Mouse (Mus musculus) cerebellum, adult 11 months (tissue): ENCODE measurements around the gene Specc1l.

Experiments used
- DNase-seq: peaks from one replicate; pipeline ENCODE4 v3.0.0; 2022

Specc1l gene

DNA sequence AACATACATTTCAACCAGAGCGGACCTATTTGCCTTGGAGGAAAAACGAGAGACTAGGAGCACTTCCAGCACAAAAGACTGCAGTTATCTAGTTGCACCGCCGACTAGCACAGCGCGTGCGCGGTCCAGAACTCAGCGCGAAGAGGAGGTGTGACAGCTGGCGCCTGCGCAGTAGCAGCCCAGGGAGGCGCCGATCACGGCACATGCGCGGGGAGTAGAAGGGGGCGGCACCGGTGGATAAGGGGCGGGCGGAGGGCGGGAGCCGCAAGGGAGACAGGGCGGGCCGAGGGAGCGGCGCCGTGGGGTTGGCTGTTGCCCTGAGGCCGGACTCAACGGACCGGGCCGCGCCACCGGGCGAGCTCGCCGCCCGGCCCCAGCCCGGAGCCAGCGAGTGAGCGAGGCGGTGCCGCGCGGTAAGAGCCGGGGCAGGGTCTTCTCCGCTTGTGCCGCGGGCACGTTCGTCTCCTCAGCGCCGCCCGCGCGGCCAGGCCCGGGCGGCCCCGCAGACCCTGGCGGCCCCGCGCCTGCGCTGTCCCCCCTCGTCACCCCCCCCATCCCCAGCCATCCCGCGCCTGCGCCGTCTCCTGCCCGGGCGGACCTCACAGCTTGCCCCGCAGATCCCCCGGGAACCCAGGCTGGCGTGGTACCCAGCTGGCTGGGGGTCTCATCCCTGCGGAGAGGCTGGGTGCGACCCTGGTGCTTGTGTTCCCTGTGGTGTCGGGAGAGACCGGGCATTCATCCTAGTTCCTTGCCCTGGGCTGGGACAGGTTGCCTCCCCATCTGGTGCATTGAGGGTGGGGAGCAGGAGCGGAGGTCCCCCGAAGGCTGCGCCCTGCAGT, at the start of gene Specc1l:
Gene Specc1l (plus strand): TSS at position 267 of the 839 bp plus-strand sequence.
- DNase-seq, result peak; percentile 97

GRCm38 (mm10) chr10:75165825-75166481, 45.9 kb upstream of the Specc1l start:
- no peak for DNase-seq

DNA sequence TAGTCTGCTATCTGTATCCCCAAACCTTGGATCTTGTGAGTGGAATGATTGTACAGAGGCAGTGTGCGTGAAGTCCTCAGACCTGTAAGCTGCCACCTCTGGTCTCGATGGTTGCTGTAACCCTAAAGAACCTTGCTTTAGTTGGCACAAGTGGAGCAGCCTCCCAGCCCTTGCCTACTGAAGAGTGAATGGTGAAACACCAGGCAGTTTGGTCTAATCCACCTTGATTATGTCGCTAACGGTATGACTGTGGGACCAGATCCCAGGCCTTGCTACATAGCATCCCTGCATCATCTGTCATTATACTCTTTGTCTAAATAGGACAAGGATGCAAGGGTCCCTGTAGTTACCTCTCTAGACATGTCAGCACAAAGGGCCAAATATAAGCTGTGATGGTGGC, 45.3 kb upstream of the Specc1l start:
- no peak for DNase-seq

DNA sequence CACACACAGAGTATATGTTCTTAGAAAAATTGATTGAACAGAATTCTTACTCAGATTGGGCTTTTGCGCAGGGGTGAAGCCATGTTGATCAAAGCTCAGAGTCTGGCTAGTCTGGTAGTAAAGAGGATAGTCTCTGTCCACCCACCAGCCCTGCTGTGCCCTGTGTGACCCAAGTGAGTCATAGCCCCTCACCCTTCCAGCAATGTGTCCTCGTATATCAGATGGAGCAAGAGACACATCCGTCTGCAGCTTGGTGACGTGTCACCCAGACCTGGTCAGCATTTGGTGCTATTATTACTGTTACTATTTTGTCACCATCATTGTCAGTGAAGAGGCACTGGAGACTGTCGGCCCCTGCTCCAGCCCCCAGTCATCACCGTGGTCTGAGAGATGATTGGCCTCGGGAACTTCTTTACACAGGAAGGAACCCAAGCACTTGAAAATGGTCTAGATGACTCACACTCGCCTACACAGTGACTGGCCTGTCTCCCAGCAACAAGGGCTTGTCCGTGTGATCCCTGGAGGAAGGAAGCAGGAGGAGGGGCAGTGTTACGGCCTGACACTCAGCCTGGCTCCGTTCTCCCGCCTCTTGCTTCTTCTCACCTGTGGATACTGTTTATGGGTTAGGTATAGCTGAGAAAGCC, 41.5 kb upstream of the Specc1l start:
- no peak for DNase-seq

DNA sequence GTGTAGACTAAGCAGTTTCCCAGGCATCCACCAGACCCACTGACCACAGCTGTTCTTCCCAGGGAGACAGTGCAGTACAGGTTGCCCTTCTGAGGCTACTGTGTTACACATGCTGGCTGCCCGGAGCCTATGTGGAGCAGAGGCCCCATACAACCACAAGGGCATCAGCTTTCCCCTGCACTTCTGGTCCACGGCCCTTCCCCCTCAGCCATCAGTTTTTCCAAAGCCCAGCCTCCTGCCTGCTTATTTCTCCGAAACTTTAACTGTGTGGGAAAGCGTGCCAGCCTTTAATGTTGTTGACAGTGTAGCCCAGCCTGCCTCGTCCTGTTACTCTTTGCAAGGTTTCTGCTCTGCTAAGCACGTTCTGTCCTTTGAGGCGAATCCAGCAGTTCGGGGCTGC, 38.8 kb upstream of the Specc1l start:
- no peak for DNase-seq

DNA sequence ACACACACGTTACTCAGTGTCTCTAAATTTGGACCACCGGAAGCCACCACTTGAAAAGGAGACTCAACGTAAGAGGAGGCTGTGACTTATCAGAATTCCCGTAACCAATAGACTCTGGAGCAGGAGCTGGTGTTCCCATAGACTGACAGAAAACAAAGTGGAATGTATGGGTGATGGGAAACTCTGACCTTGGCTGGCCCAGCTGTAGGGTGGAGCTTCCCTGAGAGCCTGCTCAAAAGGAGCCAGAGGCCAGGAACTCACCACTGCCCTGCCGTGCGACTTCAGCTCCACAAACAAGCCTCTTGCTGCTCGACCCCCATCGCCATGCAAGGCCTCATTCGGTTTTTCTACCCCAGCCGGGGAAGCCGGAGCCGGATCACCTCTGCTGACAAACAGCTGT, 38.2 kb upstream of the Specc1l start:
- no peak for DNase-seq

DNA sequence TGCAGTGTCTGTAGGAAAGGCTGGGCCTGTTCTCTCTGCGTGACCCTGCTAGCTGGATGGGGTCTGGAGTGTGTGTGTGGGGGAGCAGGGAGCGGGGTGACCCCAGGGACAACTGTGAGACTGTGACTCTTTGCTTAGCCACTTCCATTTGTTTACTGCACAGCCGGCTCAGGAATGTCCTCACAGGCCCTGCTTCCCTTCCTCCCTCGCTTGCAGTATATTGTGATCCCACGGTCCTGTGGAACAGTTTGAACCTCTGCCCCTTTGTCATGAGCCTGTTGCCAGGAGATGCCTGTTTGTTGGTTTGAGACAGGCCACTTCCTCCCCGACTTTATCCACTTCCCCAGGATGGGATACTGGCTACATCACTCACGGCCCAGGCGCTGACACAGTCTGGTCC, 35.4 kb upstream of the Specc1l start:
- no peak for DNase-seq

DNA sequence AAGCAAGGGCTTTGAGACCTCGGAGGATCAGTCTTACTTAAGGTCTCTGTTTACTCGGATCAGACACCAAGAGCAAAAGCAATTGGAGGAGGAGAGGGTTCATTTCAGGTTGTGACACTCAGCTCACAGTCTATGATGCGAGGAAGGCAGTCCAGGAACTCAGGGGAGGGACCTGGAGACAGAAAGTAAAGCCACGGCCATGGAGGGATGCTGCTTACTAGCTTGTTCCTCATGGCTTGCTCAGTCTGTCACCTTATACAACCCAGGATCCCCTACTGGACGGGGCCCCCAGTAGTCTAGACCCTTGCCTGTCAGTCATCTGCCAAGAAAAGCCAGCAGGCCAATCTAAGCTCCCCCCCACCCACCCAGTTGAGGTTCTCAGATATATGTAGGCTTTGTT, 33.0 kb upstream of the Specc1l start:
- DNase-seq, result no peak

DNA sequence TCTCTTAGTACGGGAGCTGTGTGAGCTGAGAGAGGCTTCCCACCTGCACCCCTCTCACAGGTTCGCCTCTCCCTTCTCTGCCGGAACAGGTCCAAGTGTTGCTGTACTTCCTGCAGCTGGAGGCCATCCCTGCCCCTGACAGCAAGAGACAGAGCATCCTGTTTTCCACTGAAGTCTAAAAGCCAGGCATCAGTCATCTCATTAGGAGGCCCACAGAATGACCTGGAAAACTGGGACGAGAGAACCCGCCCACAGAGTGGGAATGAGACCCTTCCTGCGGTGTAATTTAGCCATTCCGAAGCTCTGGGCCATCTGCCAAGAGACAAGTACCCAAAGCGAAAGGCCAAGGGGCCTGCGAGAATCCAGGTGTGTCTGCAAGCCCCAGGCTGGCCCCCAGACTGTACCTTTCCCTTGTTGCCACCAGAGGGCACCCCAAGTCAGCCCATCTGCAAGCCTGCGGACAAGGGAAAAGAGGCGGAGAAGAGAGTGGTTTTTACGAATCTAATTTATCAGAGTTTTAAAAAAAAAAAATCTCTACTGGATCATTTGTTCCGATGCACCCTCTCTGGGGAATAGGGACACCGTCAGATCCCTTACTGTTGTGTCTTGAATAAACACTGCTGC, 29.6 kb upstream of the Specc1l start:
- peak; percentile 72 for DNase-seq

DNA sequence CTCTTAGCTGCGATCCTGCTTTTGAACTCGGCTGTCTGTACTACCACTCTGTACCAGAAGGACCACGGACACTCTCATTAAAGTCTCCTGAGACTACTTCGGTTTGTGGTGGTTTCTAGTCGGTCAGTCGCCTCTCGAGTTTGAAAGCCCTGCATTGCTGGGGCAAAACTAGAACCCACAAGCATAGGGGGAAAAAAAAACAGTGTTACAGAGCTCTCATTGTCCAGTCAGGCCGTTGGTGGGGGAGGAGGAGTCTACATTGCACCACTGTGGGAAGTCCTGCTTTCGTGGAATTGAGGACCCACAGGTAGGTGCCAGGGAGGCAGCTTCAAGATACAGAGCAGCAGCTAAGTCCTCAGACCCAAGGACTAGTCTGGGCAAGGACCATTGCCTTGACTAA, 27.0 kb upstream of the Specc1l start:
- DNase-seq, result no peak

- no peak for DNase-seq
Measured at GRCm38 (mm10) chr10:75186551-75186950, 25.3 kb upstream of the Specc1l start.

DNA sequence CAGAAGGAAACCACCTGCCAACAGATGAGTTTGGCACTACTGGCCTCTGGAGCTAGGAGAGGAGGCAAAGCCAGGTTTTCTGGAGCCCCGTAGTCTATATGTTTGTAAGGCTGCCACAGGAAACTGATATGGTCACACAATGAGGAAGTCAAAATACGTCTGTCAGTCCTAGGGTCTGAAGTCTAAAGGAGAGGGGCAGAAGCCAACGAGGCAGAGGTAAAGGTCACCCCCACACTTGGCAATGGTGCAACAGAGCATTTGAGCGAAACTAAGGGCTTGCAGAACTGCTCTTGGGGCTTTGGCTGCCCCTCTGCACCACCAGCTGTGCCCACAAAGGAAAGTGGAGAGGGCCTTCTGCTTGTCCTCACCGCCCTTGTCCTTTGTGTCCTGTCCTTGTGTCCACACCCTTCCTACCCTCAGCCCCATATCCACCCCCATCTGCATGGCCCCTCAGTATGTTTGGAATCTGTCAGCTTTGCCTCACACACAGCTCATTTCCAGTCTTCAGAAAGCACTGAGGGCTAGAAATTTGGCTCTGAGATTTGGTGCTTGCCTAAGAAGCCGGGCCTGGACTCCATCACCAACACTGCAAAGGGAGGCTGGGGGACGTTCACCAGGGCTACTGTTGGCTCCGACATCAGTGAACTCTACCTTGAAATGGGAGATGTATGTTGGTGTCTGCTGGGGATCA, 24.4 kb upstream of the Specc1l start:
- DNase-seq, result no peak

- DNase-seq, result no peak
Measured at GRCm38 (mm10) chr10:75191647-75192046, 20.2 kb upstream of the Specc1l start.

DNA sequence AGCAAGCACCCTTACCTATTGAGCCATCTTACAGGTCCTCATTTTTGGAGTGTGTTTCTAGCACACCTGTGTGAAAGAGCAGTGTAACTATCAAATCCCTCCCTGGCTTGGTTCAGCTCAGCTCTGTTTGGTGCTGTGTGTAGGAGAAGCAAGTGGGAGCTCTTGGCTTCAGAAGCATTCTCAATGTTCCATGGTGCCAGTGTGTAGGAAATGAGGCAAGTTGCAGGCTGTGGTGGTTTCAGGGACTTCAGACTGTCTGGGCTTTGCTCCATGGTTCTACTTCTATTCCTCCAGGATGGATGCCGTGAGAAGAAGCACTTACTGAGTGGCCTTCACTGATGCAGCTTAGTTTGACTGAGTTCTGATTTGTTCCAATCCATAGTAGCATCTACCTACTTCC, 14.1 kb upstream of the Specc1l start:
- no peak for DNase-seq

GRCm38 (mm10) chr10:75200733-75201132, 11.1 kb upstream of the Specc1l start:
- no peak for DNase-seq

DNA sequence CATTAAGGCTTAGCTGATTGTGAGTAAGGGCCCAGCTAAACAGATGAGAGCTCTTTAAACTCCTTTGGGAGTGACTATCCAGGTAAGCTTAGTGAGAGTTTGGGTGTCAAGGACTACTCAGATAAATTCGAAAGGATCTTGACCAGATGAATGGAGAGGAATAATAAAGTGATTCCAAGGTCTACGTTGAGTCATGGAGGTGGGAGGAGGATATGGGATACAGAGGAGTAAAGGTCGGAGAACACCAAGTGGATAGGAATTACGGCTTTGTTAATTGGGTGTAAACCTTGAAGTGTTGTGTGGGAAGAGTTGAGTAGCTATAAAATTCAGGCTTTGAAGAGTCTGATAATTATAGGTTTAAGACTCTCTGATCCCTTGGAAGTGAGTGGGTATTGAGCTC, 5.7 kb upstream of the Specc1l start:
- no peak for DNase-seq

- no peak for DNase-seq
Measured at GRCm38 (mm10) chr10:75210841-75211240, 1.0 kb upstream of the Specc1l start.

DNA sequence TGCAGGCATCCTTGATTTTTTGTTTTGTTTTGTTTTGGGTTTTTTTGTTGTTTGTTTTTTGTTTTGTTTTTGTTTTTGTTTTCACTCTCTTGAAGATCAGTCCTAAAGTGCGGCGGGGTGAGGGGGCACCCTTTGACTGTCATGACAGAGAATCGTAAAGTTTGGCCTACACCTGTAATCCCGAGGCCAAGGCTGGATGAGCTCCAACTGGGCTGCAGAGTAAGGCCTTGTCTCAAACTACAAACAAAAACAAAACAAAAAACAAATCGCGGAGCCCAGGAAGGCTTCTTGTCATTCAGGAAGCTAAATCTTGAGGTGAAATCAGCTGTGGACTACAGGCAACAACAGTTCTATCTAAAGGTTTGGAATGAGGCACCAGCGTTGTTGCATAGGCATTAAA, 1.1 kb downstream of the Specc1l start:
- peak; percentile 58 for DNase-seq

DNA sequence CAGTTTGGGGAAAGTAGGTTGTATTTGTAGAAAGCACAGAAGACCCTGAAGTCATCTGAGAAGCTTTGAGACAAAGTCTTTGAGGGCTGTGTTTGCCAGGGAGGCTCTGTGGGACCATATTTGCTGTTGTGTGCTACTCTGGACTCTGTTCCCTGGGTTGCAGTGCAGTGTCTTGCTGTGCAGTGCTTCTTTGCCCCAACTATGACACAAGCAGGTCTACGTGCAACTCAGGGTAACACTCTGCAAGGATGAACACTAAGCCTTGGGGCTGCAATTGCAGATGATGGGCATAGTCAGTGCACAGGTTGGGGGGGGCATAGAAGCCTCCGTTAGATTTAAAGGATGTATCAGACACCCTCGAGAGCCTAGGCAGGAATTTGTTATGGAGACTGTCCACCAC, 8.8 kb downstream of the Specc1l start:
- no peak for DNase-seq

GRCm38 (mm10) chr10:75221936-75222610, 10.2 kb downstream of the Specc1l start:
- no peak for DNase-seq

GRCm38 (mm10) chr10:75222611-75222998, 10.7 kb downstream of the Specc1l start:
- DNase-seq, result no peak

- no peak for DNase-seq
Measured at GRCm38 (mm10) chr10:75224154-75224553, 12.3 kb downstream of the Specc1l start.
